Mouse (Mus musculus) MEL (cell line): ENCODE results near the gene Gnai2. TPM values are rescaled to one million over a fixed set of nuclear protein-coding genes. Genes with fewer than 3 reads are reported as not detected.

ENCODE experiments used
- DNase-seq: peaks from one replicate; pipeline ENCODE4 v3.0.0; 2011; ENCODE audit warnings: low read depth, low spot score
- H3K27ac ChIP-seq: 2 replicates; pipeline ENCODE4 v1.5.1; 2012; ENCODE audit warnings: low read depth, mild to moderate bottlenecking, control low read depth, low read length, moderate library complexity; ENCODE audit not compliant: control insufficient read depth
- H3K27me3 ChIP-seq, 2 experiments: fragments of 150-350 bp in 1 of 2; sonication (generic) in 1 of 2; 2 replicates each; pipeline ENCODE4 v1.6.1; 2012; ENCODE audit warnings: low read length in 2 of 2, mild to moderate bottlenecking in 2 of 2, improper control_type of control experiment in 1 of 2, moderate library complexity in 1 of 2; ENCODE audit not compliant: insufficient read depth in 2 of 2, control insufficient read depth in 1 of 2
- H3K36me3 ChIP-seq, 2 experiments: 2 replicates each; pipeline ENCODE4 v1.6.1; 2012 to 2014; ENCODE audit warnings: low read length in 2 of 2, improper control_type of control experiment in 1 of 2, inconsistent platforms in 1 of 2, mild to moderate bottlenecking in 1 of 2; ENCODE audit not compliant: insufficient read depth in 2 of 2, control insufficient read depth in 1 of 2
- H3K4me1 ChIP-seq, 2 experiments: fragments of 150-350 bp in 1 of 2; sonication (generic) in 1 of 2; 2 replicates each; pipeline ENCODE4 v1.6.1; 2012; ENCODE audit warnings: low read length in 2 of 2, improper control_type of control experiment in 1 of 2, mild to moderate bottlenecking in 1 of 2; ENCODE audit not compliant: insufficient read depth in 2 of 2, control insufficient read depth in 1 of 2
- H3K4me3 ChIP-seq, 2 experiments: fragments of 150-350 bp in 1 of 2; sonication (generic) in 1 of 2; 2 replicates each; pipeline ENCODE4 v1.5.1; 2012; ENCODE audit warnings: low read depth in 2 of 2, low read length in 2 of 2, mild to moderate bottlenecking in 2 of 2, moderate library complexity in 2 of 2, control low read depth in 1 of 2, improper control_type of control experiment in 1 of 2; ENCODE audit not compliant: control insufficient read depth in 1 of 2, insufficient read depth in 1 of 2
- H3K79me2 ChIP-seq: 2 replicates; pipeline ENCODE4 v1.6.1; 2012; ENCODE audit warnings: mild to moderate bottlenecking, low read length, moderate library complexity; ENCODE audit not compliant: control insufficient read depth, poor library complexity, insufficient read depth
- H3K9ac ChIP-seq: 2 replicates; pipeline ENCODE4 v1.6.1; 2012; ENCODE audit warnings: low read depth, mild to moderate bottlenecking, control low read depth, low read length, moderate library complexity; ENCODE audit not compliant: control insufficient read depth, poor library complexity, severe bottlenecking
- H3K9me3 ChIP-seq: fragments of 150-350 bp; sonication (generic); replicated peaks from 2 replicates; pipeline ENCODE4 v1.6.1; 2012; ENCODE audit warnings: mild to moderate bottlenecking, low read length, improper control_type of control experiment, moderate library complexity; ENCODE audit not compliant: insufficient read depth
- BHLHE40 ChIP-seq: IDR thresholded peaks from 2 replicates; pipeline ENCODE4 v1.6.1; 2012; ENCODE audit warnings: low read depth, mild to moderate bottlenecking, inconsistent platforms, low read length, improper control_type of control experiment, borderline replicate concordance
- CHD1 ChIP-seq: IDR thresholded peaks from 2 replicates; pipeline ENCODE4 v1.6.1; 2012; ENCODE audit warnings: low read depth, mild to moderate bottlenecking, inconsistent platforms, low read length, improper control_type of control experiment
- CHD2 ChIP-seq: IDR thresholded peaks from 2 replicates; pipeline ENCODE4 v1.6.1; 2011; ENCODE audit warnings: low read length, improper control_type of control experiment
- E2F4 ChIP-seq: IDR thresholded peaks from 2 replicates; pipeline ENCODE4 v1.6.1; 2011; ENCODE audit warnings: low read depth, low read length, improper control_type of control experiment, borderline replicate concordance
- ELF1 ChIP-seq: IDR thresholded peaks from 2 replicates; pipeline ENCODE4 v1.6.1; 2014; ENCODE audit warnings: low read depth, mild to moderate bottlenecking, inconsistent platforms, low read length, improper control_type of control experiment, moderate library complexity
- EP300 ChIP-seq, 2 experiments: IDR thresholded peaks; 2 replicates each; pipeline ENCODE4 v1.6.1; 2011; ENCODE audit warnings: improper control_type of control experiment in 2 of 2, low read length in 2 of 2, low read depth in 1 of 2, mild to moderate bottlenecking in 1 of 2
- ETS1 ChIP-seq: IDR thresholded peaks from 2 replicates; pipeline ENCODE4 v1.6.1; 2012; ENCODE audit warnings: low read depth, mild to moderate bottlenecking, inconsistent platforms, low read length, improper control_type of control experiment, moderate library complexity
- GABPA ChIP-seq: IDR thresholded peaks from 2 replicates; pipeline ENCODE4 v1.6.1; 2012; ENCODE audit warnings: low read depth, mild to moderate bottlenecking, inconsistent platforms, low read length, improper control_type of control experiment, moderate library complexity
- GATA1 ChIP-seq: IDR thresholded peaks from 2 replicates; pipeline ENCODE4 v1.6.1; 2011; ENCODE audit warnings: low read depth, low read length, improper control_type of control experiment
- HCFC1 ChIP-seq: IDR thresholded peaks from 2 replicates; pipeline ENCODE4 v1.6.1; 2012; ENCODE audit warnings: low read depth, mild to moderate bottlenecking, inconsistent platforms, low read length, improper control_type of control experiment, moderate library complexity
- JUND ChIP-seq: IDR thresholded peaks from 2 replicates; pipeline ENCODE4 v1.6.1; 2011; ENCODE audit warnings: low read depth, mild to moderate bottlenecking, improper control_type of control experiment, low read length
- KAT2A ChIP-seq: conservative IDR thresholded peaks from 2 replicates; pipeline ENCODE4 v1.6.1; 2012; ENCODE audit warnings: low read depth, low read length, improper control_type of control experiment, inconsistent platforms
- MAFK ChIP-seq: IDR thresholded peaks from 2 replicates; pipeline ENCODE4 v1.6.1; 2011; ENCODE audit warnings: low read depth, mild to moderate bottlenecking, low read length, improper control_type of control experiment, borderline replicate concordance
- MAX ChIP-seq: IDR thresholded peaks from 2 replicates; pipeline ENCODE4 v1.6.1; 2011; ENCODE audit warnings: low read length, improper control_type of control experiment
- MAZ ChIP-seq: IDR thresholded peaks from 2 replicates; pipeline ENCODE4 v1.6.1; 2012; ENCODE audit warnings: low read depth, mild to moderate bottlenecking, inconsistent platforms, low read length, improper control_type of control experiment
- MEF2A ChIP-seq: IDR thresholded peaks from 2 replicates; pipeline ENCODE4 v1.6.1; 2014; ENCODE audit warnings: low read depth, mild to moderate bottlenecking, inconsistent platforms, low read length, improper control_type of control experiment; ENCODE audit not compliant: poor library complexity, insufficient replicate concordance, severe bottlenecking; ENCODE audit errors: extremely low read depth
- MXI1 ChIP-seq: IDR thresholded peaks from 2 replicates; pipeline ENCODE4 v1.6.1; 2011; ENCODE audit warnings: mild to moderate bottlenecking, low read depth, low read length, improper control_type of control experiment
- MYB ChIP-seq: IDR thresholded peaks from 2 replicates; pipeline ENCODE4 v1.6.1; 2011; ENCODE audit warnings: mild to moderate bottlenecking, low read depth, low read length, improper control_type of control experiment
- MYC ChIP-seq: IDR thresholded peaks from 2 replicates; pipeline ENCODE4 v1.6.1; 2011; ENCODE audit warnings: low read depth, mild to moderate bottlenecking, low read length, improper control_type of control experiment, moderate library complexity
- NELFE ChIP-seq: IDR thresholded peaks from 2 replicates; pipeline ENCODE4 v1.6.1; 2011; ENCODE audit warnings: low read depth, low read length, improper control_type of control experiment
- NRF1 ChIP-seq: IDR thresholded peaks from 2 replicates; pipeline ENCODE4 v1.6.1; 2014; ENCODE audit warnings: low read depth, mild to moderate bottlenecking, inconsistent platforms, low read length, improper control_type of control experiment, moderate library complexity; ENCODE audit not compliant: poor library complexity, insufficient read depth, severe bottlenecking
- POLR2A ChIP-seq, 2 experiments: IDR thresholded peaks; 2 replicates each; pipeline ENCODE4 v1.6.1; 2011 to 2012; ENCODE audit warnings: low read length in 2 of 2, mild to moderate bottlenecking in 2 of 2, control low read depth in 1 of 2, improper control_type of control experiment in 1 of 2, low read depth in 1 of 2, moderate library complexity in 1 of 2; ENCODE audit not compliant: control insufficient read depth in 1 of 2, insufficient read depth in 1 of 2, poor library complexity in 1 of 2
- POLR2AphosphoS2 ChIP-seq: IDR thresholded peaks from 2 replicates; pipeline ENCODE4 v1.6.1; 2011; ENCODE audit warnings: low read length, improper control_type of control experiment
- POLR2AphosphoS5 ChIP-seq: IDR thresholded peaks from 2 replicates; pipeline ENCODE4 v1.6.1; 2012; ENCODE audit warnings: low read depth, borderline replicate concordance, mild to moderate bottlenecking, inconsistent platforms, low read length, moderate library complexity, mixed read lengths
- RAD21 ChIP-seq: IDR thresholded peaks from 2 replicates; pipeline ENCODE4 v1.6.1; 2011; ENCODE audit warnings: mild to moderate bottlenecking, low read depth, low read length, improper control_type of control experiment
- RCOR1 ChIP-seq: IDR thresholded peaks from 2 replicates; pipeline ENCODE4 v1.6.1; 2012; ENCODE audit warnings: low read depth, mild to moderate bottlenecking, inconsistent platforms, low read length, improper control_type of control experiment
- SIN3A ChIP-seq: IDR thresholded peaks from 2 replicates; pipeline ENCODE4 v1.6.1; 2012; ENCODE audit warnings: low read length, improper control_type of control experiment, inconsistent platforms
- SMC3 ChIP-seq: IDR thresholded peaks from 2 replicates; pipeline ENCODE4 v1.6.1; 2011; ENCODE audit warnings: low read depth, low read length, improper control_type of control experiment
- TBP ChIP-seq: IDR thresholded peaks from 2 replicates; pipeline ENCODE4 v1.8.0; 2011; ENCODE audit warnings: low read depth, low read length, improper control_type of control experiment
- TCF12 ChIP-seq: IDR thresholded peaks from 2 replicates; pipeline ENCODE4 v1.6.1; 2014; ENCODE audit warnings: low read depth, mild to moderate bottlenecking, inconsistent platforms, low read length, improper control_type of control experiment, moderate library complexity
- UBTF ChIP-seq: IDR thresholded peaks from 2 replicates; pipeline ENCODE4 v1.6.1; 2012; ENCODE audit warnings: low read depth, mild to moderate bottlenecking, inconsistent platforms, low read length, improper control_type of control experiment, moderate library complexity, borderline replicate concordance; ENCODE audit not compliant: insufficient read depth
- USF1 ChIP-seq: IDR thresholded peaks from 2 replicates; pipeline ENCODE4 v1.6.1; 2014; ENCODE audit warnings: low read depth, mild to moderate bottlenecking, inconsistent platforms, low read length, improper control_type of control experiment, moderate library complexity
- USF2 ChIP-seq, 2 experiments: IDR thresholded peaks; 2 replicates each; pipeline ENCODE4 v1.6.1; 2011 to 2012; ENCODE audit warnings: improper control_type of control experiment in 2 of 2, low read length in 2 of 2, borderline replicate concordance in 1 of 2, inconsistent platforms in 1 of 2, low read depth in 1 of 2, mild to moderate bottlenecking in 1 of 2; ENCODE audit not compliant: insufficient read depth in 1 of 2
- ZC3H11A ChIP-seq: IDR thresholded peaks from 2 replicates; pipeline ENCODE4 v1.6.1; 2012; ENCODE audit warnings: low read depth, mild to moderate bottlenecking, inconsistent platforms, low read length, improper control_type of control experiment
- ZKSCAN1 ChIP-seq: IDR thresholded peaks from 2 replicates; pipeline ENCODE4 v1.6.1; 2012; ENCODE audit warnings: low read depth, mild to moderate bottlenecking, inconsistent platforms, low read length, improper control_type of control experiment, moderate library complexity
- ZMIZ1 ChIP-seq: IDR thresholded peaks from 2 replicates; pipeline ENCODE4 v1.6.1; 2012; ENCODE audit warnings: low read depth, mild to moderate bottlenecking, inconsistent platforms, low read length, improper control_type of control experiment, moderate library complexity
- ZNF384 ChIP-seq: IDR thresholded peaks from 2 replicates; pipeline ENCODE4 v1.6.1; 2012; ENCODE audit warnings: low read depth, mild to moderate bottlenecking, inconsistent platforms, low read length, improper control_type of control experiment
- polyA plus RNA-seq, 2 experiments: library from polyadenylated mRNA; stranded (reverse) in 1 of 2; unstranded in 1 of 2; fragments of >175 nt in 1 of 2; fragments of >200 nt in 1 of 2; gene quantifications; 2 replicates each; pipeline versions ENCODE4 v1.2.1 to v1.2.4; 2012; ENCODE audit warnings: low replicate concordance in 2 of 2, low read depth in 1 of 2; ENCODE audit not compliant: insufficient read length in 2 of 2, insufficient read depth in 1 of 2, missing spikeins in 1 of 2
- total RNA-seq: library from RNA; depleted of rRNA; stranded (reverse); fragments of 300-350 nt; gene quantifications from 2 replicates; pipeline ENCODE4 v1.2.3, GENCODE M21; 2012

The Gnai2 gene
- total and polyA plus RNA-seq, 3 experiments = 129 to 335 (median 137) TPM

DNA sequence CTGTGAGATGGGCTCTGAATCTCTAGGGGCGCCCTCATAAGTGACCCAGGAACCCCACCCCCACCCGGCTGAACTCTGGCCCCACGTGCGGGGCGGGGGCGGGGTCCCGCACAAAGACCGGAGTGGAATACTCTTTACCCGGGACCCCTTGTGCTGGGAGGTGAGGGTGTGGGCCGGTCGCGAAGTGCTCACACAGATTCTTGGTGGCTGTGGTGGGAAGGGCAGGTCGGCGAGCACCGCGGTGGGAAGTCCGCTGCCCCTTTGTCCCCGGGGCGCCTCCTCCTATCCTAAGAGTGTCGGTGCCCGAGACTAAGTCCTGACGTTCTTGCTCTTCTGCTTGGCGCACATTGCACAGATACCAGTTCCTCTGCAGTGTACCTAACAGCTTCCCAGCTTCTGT is 65.9 kb downstream of the Gnai2 start:
- H3K9ac ChIP-seq = peak overlapping the region; percentile 77
- peaks cover 14% of the 10 kb centered on the region for H3K79me2 ChIP-seq
- DNase-seq = peak; percentile 69
- peak overlapping the region; percentile 56 for H3K27ac ChIP-seq
- no peaks in the 10 kb centered on the region for H3K27me3 ChIP-seq
- no peaks in the 10 kb centered on the region for H3K9me3 ChIP-seq
- H3K36me3 ChIP-seq = peaks cover 0 to 28% of the 10 kb centered on the region in 2 experiments; a peak in 2 of 4 replicates
- H3K4me3 ChIP-seq = peak overlapping the region; percentile 72 to 76
- H3K4me1 ChIP-seq = peaks cover 9 to 44% of the 10 kb centered on the region in 2 experiments
- TF ChIP-seq ZNF384 (no peak), TBP (no peak), CHD2 (no peak; the same call in 1 of the 2 replicates), BHLHE40 (peak; percentile 88), E2F4 (no peak), RAD21 (no peak), CHD1 (no peak), USF2 (IDR thresholded peaks at IDR 0.05; ENCODE audit: borderline replicate concordance in 1 of 2, insufficient read depth in 1 of 2, low read depth in 1 of 2, low read length in 2 of 2) (no peak), ELF1 (no peak), USF1 (peak; percentile 68), MEF2A (no peak), NRF1 (no peak), MAFK (no peak), SMC3 (no peak), MAZ (peak; percentile 73; the same call in 1 of the 2 replicates), UBTF (0 out of 2 replicates have a peak, but pooled peaks have one; percentile 74), POLR2AphosphoS2 (0 out of 2 replicates have a peak, but pooled peaks have one; percentile 16), MYB (no peak), ZKSCAN1 (no peak), POLR2A (IDR thresholded peaks at IDR 0.05; ENCODE audit: control insufficient read depth in 1 of 2, insufficient read depth in 1 of 2, low read depth in 1 of 2, low read length in 2 of 2, poor library complexity in 1 of 2) (peak in 1 of 2 experiments; percentile 33; a peak in 1 of 4 replicates), ZMIZ1 (no peak), KAT2A (no peak), MAX (peak; percentile 75; the same call in 1 of the 2 replicates), MXI1 (peak; percentile 96), GABPA (no peak), MYC (0 out of 2 replicates have a peak, but pooled peaks have one; percentile 43), GATA1 (no peak), ZC3H11A (no peak), RCOR1 (no peak), SIN3A (no peak), EP300 (IDR thresholded peaks at IDR 0.05; ENCODE audit: low read depth in 1 of 2, low read length in 2 of 2) (no peak), TCF12 (0 out of 2 replicates have a peak, but pooled peaks have one; percentile 18), NELFE (peak; percentile 43; the same call in 1 of the 2 replicates), ETS1 (0 out of 2 replicates have a peak, but pooled peaks have one; percentile 20), HCFC1 (no peak), POLR2AphosphoS5 (no peak), JUND (no peak)
